Mouse (Mus musculus): ENCODE results near the gene Ripor2.

DNA sequence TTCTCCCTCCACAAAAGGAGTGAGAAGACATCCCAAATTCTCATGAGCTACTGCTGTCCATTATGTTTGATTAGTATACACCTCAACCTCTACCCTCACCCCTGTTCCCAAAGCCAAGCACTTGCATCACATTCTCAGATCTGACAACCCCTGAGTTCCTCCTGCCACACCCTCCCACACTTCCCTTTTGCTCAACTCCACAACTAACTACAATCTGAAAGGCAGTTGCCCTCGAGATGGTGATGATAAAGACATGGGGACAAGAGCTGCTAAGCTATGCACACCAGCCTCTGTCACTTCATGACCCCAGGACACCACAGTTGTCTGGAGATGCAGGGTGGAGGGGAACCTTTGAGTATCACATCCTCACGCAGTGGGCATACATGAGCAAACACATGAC lies 102.5 kb downstream of the Ripor2 start:
- TF ChIP-seq POLR2A (IDR thresholded peaks at IDR 0.05; ENCODE audit: low read depth, low read length) = no peak
- TF ChIP-seq CTCF (IDR thresholded peaks at IDR 0.05; ENCODE audit: borderline replicate concordance, insufficient read depth, low read length) = no peak

Data from embryonic fibroblast, embryonic 13.5 days (primary cell).